Mouse (Mus musculus): Measurements from ENCODE around the gene Cebpa.

Gene Cebpa

GRCm38 (mm10) chr7:35143864-35144618 lies 24.9 kb downstream of the Cebpa start:
- in situ Hi-C loops (cut with MboI, MseI) = no loop called here

GRCm38 (mm10) chr7:35145068-35145467 lies 26.0 kb downstream of the Cebpa start:
- in situ Hi-C loops (cut with MboI, MseI) = no loop called here

GRCm38 (mm10) chr7:35146269-35146668 lies 27.2 kb downstream of the Cebpa start:
- in situ Hi-C loops (cut with MboI, MseI) = no loop called here

- in situ Hi-C loops (cut with MboI, MseI) = loop anchor here (10.0 kb wide), 1 partner anchor 335 kb away; the partner anchor contains the start of gene Chst8
Observed at GRCm38 (mm10) chr7:35149616-35150433, 30.7 kb downstream of the Cebpa start.

- in situ Hi-C loops (cut with MboI, MseI) = loop anchor here (10.0 kb wide), 1 partner anchor 336 kb away; the partner anchor contains the start of gene Chst8
Observed at GRCm38 (mm10) chr7:35150860-35151259, 31.8 kb downstream of the Cebpa start.

GRCm38 (mm10) chr7:35154449-35154848 lies 35.4 kb downstream of the Cebpa start:
- in situ Hi-C loops (cut with MboI, MseI) = loop anchor here (10.0 kb wide), 1 partner anchor 340 kb away; the partner anchor contains the start of gene Chst8

- in situ Hi-C loops (cut with MboI, MseI) = loop anchor here (10.0 kb wide), 1 partner anchor 342 kb away; the partner anchor contains the start of gene Chst8
Observed at GRCm38 (mm10) chr7:35156561-35157477, 37.7 kb downstream of the Cebpa start.

- in situ Hi-C loops (cut with MboI, MseI) = loop anchor here (10.0 kb wide), 1 partner anchor 343 kb away; the partner anchor contains the start of gene Chst8
Observed at GRCm38 (mm10) chr7:35157512-35157911, 38.4 kb downstream of the Cebpa start.

- in situ Hi-C loops (cut with MboI, MseI) = no loop called here
Observed at GRCm38 (mm10) chr7:35162443-35162842, 43.4 kb downstream of the Cebpa start.

- in situ Hi-C loops (cut with MboI, MseI) = no loop called here
Observed at GRCm38 (mm10) chr7:35163600-35163999, 44.5 kb downstream of the Cebpa start.

- in situ Hi-C loops (cut with MboI, MseI) = no loop called here
Observed at GRCm38 (mm10) chr7:35164131-35164530, 45.0 kb downstream of the Cebpa start.

GRCm38 (mm10) chr7:35166988-35167387 lies 47.9 kb downstream of the Cebpa start:
- in situ Hi-C loops (cut with MboI, MseI) = no loop called here

- in situ Hi-C loops (cut with MboI, MseI) = no loop called here
Observed at GRCm38 (mm10) chr7:35167925-35168324, 48.8 kb downstream of the Cebpa start.

GRCm38 (mm10) chr7:35169341-35169740 lies 50.2 kb downstream of the Cebpa start:
- in situ Hi-C loops (cut with MboI, MseI) = no loop called here

Data from T-helper 1 cell (primary cell).